Mouse (Mus musculus) ES-E14 (cell line): ENCODE results near the gene Gm45808. TPM values are rescaled to one million over a fixed set of nuclear protein-coding genes. Genes with fewer than 3 reads are reported as not detected.

Experiments used
- DNase-seq: peaks from one replicate; pipeline ENCODE4 v3.0.0-alpha.2; 2013; ENCODE audit warnings: low read depth, low spot score
- H3K27ac ChIP-seq: 2 replicates; pipeline ENCODE4 v1.5.1; 2012; ENCODE audit warnings: low read depth, mild to moderate bottlenecking, low read length, moderate library complexity, mixed read lengths; ENCODE audit not compliant: poor library complexity, insufficient read depth, severe bottlenecking
- H3K36me3 ChIP-seq: 2 replicates; pipeline ENCODE4 v1.6.1; 2012; ENCODE audit warnings: mild to moderate bottlenecking, low read length, moderate library complexity, mixed read lengths; ENCODE audit not compliant: control insufficient read depth, poor library complexity, insufficient read depth, severe bottlenecking
- H3K4me1 ChIP-seq, 2 experiments: fragments of 150-350 bp in 1 of 2; sonication (generic) in 1 of 2; 2 replicates each; pipeline ENCODE4 v1.6.1; 2012; ENCODE audit warnings: low read length in 2 of 2, mild to moderate bottlenecking in 1 of 2, mixed read lengths in 1 of 2; ENCODE audit not compliant: control insufficient read depth in 2 of 2, insufficient read depth in 2 of 2, poor library complexity in 1 of 2
- H3K4me3 ChIP-seq, 2 experiments: fragments of 150-350 bp in 1 of 2; sonication (generic) in 1 of 2; 2 replicates each; pipeline ENCODE4 v1.5.1; 2012; ENCODE audit warnings: low read length in 2 of 2, low read depth in 1 of 2, mild to moderate bottlenecking in 1 of 2, mixed read lengths in 1 of 2; ENCODE audit not compliant: insufficient read depth in 1 of 2, poor library complexity in 1 of 2, severe bottlenecking in 1 of 2
- H3K9ac ChIP-seq: 2 replicates; pipeline ENCODE4 v1.6.1; 2012; ENCODE audit warnings: low read depth, mild to moderate bottlenecking, low read length, mixed read lengths; ENCODE audit not compliant: poor library complexity, insufficient read depth, severe bottlenecking
- H3K9me3 ChIP-seq: fragments of 150-350 bp; sonication (generic); 2 replicates; pipeline ENCODE4 v1.6.1; 2012; ENCODE audit warnings: low read depth, mild to moderate bottlenecking, low read length; ENCODE audit not compliant: control insufficient read depth, insufficient read depth
- CHD2 ChIP-seq: IDR thresholded peaks from 2 replicates; pipeline ENCODE4 v1.6.1; 2014; ENCODE audit warnings: mild to moderate bottlenecking, low read depth, low read length, inconsistent platforms
- HCFC1 ChIP-seq: IDR thresholded peaks from 2 replicates; pipeline ENCODE4 v1.6.1; 2012; ENCODE audit warnings: low read length, inconsistent platforms, borderline replicate concordance; ENCODE audit not compliant: insufficient read depth
- MAFK ChIP-seq: IDR thresholded peaks from 2 replicates; pipeline ENCODE4 v1.6.1; 2014; ENCODE audit warnings: mild to moderate bottlenecking, low read depth, low read length, inconsistent platforms; ENCODE audit not compliant: insufficient read depth
- ZC3H11A ChIP-seq: IDR thresholded peaks from 2 replicates; pipeline ENCODE4 v1.6.1; 2012; ENCODE audit warnings: low read depth, mild to moderate bottlenecking, inconsistent platforms, low read length, borderline replicate concordance
- ZNF384 ChIP-seq: IDR thresholded peaks from 2 replicates; pipeline ENCODE4 v1.6.1; 2012; ENCODE audit warnings: low read depth, low read length, inconsistent platforms
- in situ Hi-C, 2 experiments: fragments of 600-800 bp; cut with MboI; formaldehyde crosslinking; loops; one replicate each; pipeline ENCODE4 v1.15.1; 2025; ENCODE audit warnings: low sequenced_read_pairs in 2 of 2, inconsistent platforms in 1 of 2; ENCODE audit not compliant: unreplicated experiment in 2 of 2
- total RNA-seq: library from RNA; depleted of rRNA; stranded (reverse); fragments of 300-350 nt; gene quantifications from 2 replicates; pipeline ENCODE4 v1.2.3, GENCODE M21; 2012

Gm45808 gene
- total RNA-seq, 1 experiment: 0.71 TPM

DNA sequence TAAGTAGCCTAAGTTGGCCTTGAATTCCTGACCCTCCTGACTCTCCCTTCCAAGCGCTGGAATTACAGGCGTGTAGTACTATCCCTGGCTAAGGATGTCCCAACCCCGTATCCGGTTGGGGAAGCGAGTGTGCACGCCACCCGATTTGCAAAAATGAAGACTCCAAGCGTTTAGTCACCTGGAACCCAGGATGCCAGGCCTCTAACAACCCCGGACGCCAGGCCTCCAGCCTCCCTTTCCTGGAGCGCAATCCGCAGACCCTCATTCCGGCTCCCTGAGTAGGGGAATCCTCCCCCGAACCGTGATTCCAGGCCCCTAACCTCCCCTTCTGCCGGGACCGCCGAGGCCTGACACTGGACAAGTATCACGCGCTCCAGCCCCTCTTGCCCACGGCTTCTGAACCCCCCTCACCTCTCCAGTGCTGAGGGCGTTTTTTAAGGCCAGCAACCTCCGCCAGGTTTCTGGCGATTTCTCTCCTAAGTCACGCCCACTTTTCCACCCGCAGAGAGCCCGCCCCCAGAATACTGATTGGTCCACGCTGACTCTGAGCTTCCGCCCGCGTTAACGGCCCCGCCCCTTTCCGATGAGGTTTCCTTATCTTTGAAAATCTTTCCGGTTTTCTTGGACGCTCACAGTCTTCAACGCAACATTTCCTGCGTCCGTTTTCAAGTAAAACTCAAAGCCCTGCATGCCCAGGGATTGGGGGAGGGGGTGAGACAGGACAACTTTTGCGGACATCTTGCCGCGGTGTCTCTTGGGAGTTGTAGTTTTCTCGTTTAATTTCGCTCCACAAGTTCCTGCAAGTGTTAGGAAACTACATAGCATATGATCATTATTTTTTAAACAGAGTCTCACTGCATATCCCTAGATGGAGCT lies 23.5 kb upstream of the Gm45808 start, which contains the start of gene Nucb1:
Gene Nucb1, minus strand, starts transcription at position 495 of the 876 bp plus-strand sequence.
- in situ Hi-C loops: no loop called here

DNA sequence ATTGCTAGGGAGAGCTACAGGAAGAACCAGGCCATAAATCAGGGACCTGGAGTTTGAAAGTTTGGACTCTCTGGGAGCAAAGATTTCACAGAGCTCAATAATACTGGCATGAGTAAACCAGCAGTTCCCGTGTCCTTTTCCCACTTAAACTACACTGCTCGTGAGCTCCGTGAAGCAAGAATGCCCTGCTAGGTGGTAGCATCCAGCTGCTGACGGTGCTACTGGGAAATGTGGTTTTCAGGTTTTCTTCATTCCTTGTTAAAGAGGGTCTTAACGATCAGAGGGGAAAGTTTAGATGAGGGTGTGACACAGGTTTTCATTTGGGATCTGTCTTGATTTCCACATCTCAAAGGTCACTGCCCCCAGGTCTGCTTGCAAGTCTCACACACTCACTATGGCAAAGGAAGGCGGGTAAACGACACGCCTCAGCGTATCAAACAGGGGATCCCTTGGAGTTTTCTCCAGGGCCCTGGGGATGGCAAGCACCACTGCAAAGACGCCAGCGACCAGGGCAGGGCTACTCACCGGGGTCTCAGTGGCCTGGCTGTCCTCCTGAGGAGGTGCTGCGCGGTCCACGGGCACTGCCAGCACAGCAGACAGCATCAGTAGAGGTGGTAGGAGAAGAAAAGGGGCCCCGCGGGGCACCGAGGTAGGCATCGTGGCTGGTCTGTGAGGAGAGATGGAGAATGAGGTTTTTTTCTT lies 22.7 kb upstream of the Gm45808 start:
- in situ Hi-C loops: no loop called here
- Histone ChIP-seq H3K4me1 (peaks cover 0 to 12% of the 10 kb centered on the region in 2 experiments; a peak in 3 of 4 replicates), H3K9me3 (no peaks in the 10 kb centered on the region), H3K36me3 (peaks cover 5% of the 10 kb centered on the region; the same call in 1 of the 2 replicates), H3K9ac (peak overlapping the region; percentile 85), H3K27ac (no peak overlapping the region), H3K4me3 (peak overlapping the region; percentile 74 to 99)
- DNase-seq: no peak
- TF ChIP-seq ZC3H11A (no peak), HCFC1 (no peak), MAFK (no peak)

More for the DNA sequence above, 23.5 kb upstream of the Gm45808 start, which contains the start of gene Nucb1:
- Histone ChIP-seq H3K4me1 (peaks cover 4 to 19% of the 10 kb centered on the region in 2 experiments; a peak in 3 of 4 replicates), H3K9me3 (no peaks in the 10 kb centered on the region), H3K4me3 (peak within 1 kb of the TSS; percentile 74 to 99), H3K9ac (peak within 1 kb of the TSS; percentile 85), H3K27ac (peak within 1 kb of the TSS; percentile 93), H3K36me3 (peaks cover 5% of the 10 kb centered on the region; the same call in 1 of the 2 replicates)
- TF ChIP-seq HCFC1 (peak; percentile 96), CHD2 (peak; percentile 62; the same call in 1 of the 2 replicates), ZNF384 (no peak)
- peak; percentile 95 for DNase-seq

DNA sequence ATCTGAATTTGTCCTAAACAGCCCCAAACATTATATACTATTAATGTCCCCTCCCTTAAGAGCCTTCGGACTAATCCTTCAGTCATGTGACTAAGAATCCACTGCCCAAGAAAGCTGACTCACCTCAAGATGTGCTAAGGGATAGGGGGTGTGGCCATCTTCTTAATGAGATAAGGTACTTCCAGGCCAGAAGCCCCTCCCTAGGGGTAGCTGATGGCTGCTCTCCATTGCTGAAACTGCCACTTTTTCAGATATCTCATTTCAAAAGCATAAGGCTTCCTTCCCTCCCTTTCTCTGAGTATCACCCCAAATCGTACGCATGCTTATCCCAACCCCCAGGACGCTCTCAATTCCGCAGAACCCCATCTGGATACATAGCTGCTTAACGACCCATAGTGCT lies 21.9 kb upstream of the Gm45808 start:
- TF ChIP-seq CHD2 (no peak), ZC3H11A (no peak), ZNF384 (no peak), MAFK (0 out of 2 replicates have a peak, but pooled peaks have one; percentile 16), HCFC1 (no peak)
- Histone ChIP-seq H3K4me1 (peaks cover 0 to 5% of the 10 kb centered on the region in 2 experiments; a peak in 2 of 4 replicates), H3K4me3 (no peak overlapping the region), H3K9ac (no peak overlapping the region), H3K9me3 (no peaks in the 10 kb centered on the region), H3K36me3 (peaks cover 5% of the 10 kb centered on the region; the same call in 1 of the 2 replicates), H3K27ac (no peak overlapping the region)
- in situ Hi-C loops: no loop called here
- DNase-seq: no peak

DNA sequence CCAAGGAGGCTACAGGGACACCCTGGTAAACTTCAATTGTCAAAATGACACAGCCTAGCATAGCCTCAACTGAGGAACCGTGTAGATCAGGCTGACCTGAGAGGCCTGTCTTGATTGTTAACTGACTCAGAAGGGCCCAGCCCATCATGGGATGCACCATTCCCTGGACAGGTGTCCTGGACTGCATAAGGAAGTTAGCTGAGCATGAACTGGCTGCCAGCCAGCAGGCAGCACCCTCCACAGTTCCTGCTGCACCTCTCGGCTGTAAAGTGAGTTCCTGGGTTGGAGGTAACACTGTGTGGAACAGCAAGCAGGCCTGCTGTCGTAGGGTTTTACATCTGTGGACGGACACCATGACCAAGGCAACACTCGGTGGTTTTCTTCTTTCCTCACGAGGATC lies 21.0 kb upstream of the Gm45808 start:
- no peak for DNase-seq
- in situ Hi-C loops: no loop called here
- Histone ChIP-seq H3K4me3 (no peak overlapping the region), H3K9me3 (no peaks in the 10 kb centered on the region), H3K36me3 (peaks cover 7% of the 10 kb centered on the region; the same call in 1 of the 2 replicates), H3K4me1 (peaks cover 0 to 3% of the 10 kb centered on the region in 2 experiments; a peak in 1 of 4 replicates), H3K9ac (no peak overlapping the region), H3K27ac (no peak overlapping the region)
- TF ChIP-seq MAFK: no peak
- TF ChIP-seq ZNF384: no peak
- no peak for TF ChIP-seq ZC3H11A
- no peak for TF ChIP-seq CHD2
- TF ChIP-seq HCFC1: no peak
